Mouse (Mus musculus) activated CD4-positive, CD25-positive, alpha-beta regulatory T cell, adult 4 months (primary cell): Measurements from ENCODE around the gene Cacna1c. TPM values are rescaled to one million over a fixed set of nuclear protein-coding genes. Genes with fewer than 3 reads are reported as not detected.

Experiments
- ATAC-seq: one replicate; pipeline ENCODE4 v1.8.0; 2017
- polyA plus RNA-seq, 2 experiments: library from polyadenylated mRNA; unstranded; fragments of 100-300 nt; shearing (Covaris generic); gene quantifications; one replicate each; pipeline ENCODE4 v1.2.1; 2017

Gene Cacna1c
- polyA plus RNA-seq, result 1 to 10 TPM; 1.1 TPM

GRCm38 (mm10) chr6:119196382-119197305, at the start of gene Cacna1c:
Gene Cacna1c (minus strand): TSS chr6:119196418.
- no peak for ATAC-seq

DNA sequence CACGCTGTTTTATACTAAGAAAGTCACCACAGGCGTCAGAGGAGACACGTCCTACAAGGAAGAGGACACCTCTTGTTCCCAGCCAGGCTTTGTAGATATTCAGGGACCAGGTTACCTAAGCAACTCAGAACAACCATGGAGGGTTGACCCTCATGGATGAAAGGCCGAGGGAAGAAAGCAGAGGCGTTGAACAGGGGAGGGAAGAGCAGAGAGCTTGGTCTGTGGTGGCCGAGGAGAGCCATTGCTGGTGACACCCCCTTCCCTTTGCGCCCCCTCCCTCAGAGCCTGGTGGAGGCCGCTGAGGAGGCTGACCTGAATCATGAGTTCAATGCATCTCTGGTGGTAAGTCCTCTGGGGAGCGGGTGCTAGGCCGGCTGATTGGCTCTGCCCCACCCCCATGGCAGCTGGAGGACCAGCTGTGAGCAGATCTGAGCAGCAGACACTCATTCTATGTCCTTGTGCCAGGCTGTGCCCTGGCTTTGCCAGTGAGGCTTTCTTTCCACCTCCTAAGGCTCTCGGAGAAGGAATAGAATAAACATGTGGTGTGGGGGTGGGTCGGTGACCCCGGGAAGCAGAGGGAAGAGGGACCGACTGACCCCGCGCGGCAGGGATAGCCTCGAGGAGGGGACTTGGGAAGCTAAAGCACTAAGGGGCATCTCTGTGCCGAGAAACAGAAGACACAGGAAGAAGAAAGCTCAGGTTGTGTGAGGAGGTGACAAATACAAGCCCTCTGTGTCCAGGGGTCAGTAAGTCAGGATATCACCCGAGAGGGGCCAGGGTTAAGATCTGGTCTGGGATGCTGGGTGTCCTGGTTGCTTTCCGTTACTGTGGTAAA, 44.9 kb upstream of the Cacna1c start:
- ATAC-seq, result no peak

DNA sequence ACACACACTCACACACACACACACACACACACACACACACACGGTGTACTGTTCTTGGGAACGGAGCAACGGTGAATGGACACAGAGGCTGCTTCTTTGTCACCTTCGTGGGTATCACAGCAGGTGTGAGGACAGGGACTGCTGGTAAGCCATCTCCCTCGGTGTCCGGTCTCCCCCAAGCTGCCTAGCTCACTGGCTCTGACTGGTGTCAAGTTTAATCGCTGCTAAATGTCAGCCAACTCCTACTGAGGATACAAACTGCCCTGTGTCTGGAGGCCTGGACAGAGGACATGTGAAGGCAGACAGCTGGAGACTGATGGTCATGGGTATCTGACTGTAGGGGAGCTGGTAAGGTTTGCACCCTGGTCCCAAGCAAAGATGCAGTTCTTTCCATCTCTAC, 44.0 kb upstream of the Cacna1c start:
- no peak for ATAC-seq

GRCm38 (mm10) chr6:119239341-119240005, 43.3 kb upstream of the Cacna1c start:
- no peak for ATAC-seq

GRCm38 (mm10) chr6:119237427-119237989, 41.3 kb upstream of the Cacna1c start:
- no peak for ATAC-seq

DNA sequence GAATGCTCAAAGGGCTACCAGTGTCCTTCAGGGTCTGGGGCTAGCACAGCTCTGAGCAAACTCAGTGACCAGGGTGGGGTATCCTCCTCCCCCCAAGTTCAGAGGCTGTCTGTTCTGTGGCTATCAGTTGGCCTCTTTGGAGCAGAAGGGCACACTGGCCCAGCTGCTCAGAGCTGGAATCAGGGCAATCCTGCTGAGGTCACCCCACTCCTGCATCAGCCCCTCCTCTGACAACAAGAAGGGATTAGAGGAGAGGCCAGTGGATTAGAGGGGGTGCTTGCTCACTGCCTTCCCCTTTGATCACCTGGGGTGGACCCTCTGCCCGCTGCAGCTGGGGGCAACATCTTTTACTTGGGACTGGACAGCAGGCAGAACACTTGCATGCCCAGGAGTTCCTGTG, 40.0 kb upstream of the Cacna1c start, which contains the start of gene Cacna2d4:
Gene Cacna2d4, plus strand, starts transcription at position 286 of the 400 bp plus-strand sequence.
- no peak for ATAC-seq

DNA sequence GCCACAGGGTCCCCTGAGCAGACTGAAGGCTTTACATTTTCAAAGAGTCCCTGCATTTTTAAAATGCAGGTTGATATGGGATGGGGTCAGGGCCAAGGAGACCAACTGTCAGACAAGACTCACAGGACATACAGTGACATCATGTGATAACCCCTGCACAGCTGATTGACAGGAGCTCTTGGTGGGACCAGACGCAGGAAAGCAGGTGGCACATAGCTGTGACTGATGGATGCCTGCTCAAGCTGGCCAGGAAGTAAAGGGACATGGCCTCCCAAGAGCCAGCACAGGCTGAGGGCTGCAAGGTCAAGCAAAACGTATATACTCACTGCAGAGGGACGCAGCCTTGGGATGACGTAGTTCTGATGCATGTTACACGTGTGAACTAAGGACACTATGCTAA, 39.2 kb upstream of the Cacna1c start:
- ATAC-seq, result no peak

GRCm38 (mm10) chr6:119233066-119233465, 36.8 kb upstream of the Cacna1c start:
- no peak for ATAC-seq

GRCm38 (mm10) chr6:119228861-119229603, 32.8 kb upstream of the Cacna1c start:
- no peak for ATAC-seq

GRCm38 (mm10) chr6:119227001-119227400, 30.8 kb upstream of the Cacna1c start:
- no peak for ATAC-seq

- no peak for ATAC-seq
Observed at GRCm38 (mm10) chr6:119225731-119226130, 29.5 kb upstream of the Cacna1c start.

- no peak for ATAC-seq
Observed at GRCm38 (mm10) chr6:119225226-119225625, 29.0 kb upstream of the Cacna1c start.

GRCm38 (mm10) chr6:119224451-119225195, 28.4 kb upstream of the Cacna1c start:
- no peak for ATAC-seq

DNA sequence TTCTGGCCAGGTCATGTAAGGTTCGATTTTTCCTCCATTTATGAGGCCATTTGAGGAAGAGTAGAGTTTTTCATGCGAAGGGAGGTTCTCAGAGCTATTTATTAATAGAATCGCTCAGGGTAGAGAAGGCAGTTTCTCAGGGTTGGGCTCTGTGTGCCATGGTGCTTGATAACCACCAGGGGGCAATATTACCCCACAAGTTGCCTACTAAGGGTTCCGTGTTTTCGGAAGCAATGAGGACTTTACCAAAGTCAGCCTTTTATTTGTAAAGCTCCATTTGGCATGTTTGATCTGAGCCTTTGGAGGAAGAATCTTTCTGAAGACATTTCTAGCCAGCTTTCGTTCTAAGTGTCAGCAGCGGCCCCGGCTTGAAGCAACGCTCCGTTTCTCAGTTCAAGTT, 24.1 kb upstream of the Cacna1c start:
- peak; percentile 61 for ATAC-seq

DNA sequence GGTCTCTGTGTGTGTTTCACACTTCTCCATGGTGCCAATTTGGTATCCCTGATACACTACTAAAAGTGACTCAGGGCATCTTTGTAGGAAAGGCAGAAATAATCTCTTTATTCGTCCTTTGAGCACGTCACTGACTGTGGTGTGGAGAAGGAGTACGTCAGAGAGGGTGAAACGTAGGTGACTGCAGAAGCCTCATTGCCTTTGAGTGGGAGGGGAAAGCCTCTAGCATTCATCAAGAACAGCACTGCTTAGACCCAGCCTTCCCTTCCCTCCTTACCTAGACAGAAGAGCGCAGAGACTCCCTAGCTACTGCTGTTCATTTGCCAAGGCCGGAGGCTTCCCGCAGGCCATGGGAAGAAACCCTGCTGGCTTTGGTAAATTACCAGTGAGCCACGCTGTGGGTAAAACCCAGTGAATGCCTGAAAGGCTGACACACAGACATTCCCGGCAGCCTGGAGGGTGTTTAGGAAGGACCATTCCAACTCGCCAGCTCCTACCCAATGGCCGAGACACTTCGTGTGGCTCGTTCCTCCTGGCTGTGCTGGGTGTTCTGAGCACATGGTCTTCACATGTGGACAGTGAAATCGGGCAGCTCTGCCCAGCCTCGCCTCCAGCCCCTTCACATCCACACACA, 23.1 kb upstream of the Cacna1c start:
- ATAC-seq, result no peak

DNA sequence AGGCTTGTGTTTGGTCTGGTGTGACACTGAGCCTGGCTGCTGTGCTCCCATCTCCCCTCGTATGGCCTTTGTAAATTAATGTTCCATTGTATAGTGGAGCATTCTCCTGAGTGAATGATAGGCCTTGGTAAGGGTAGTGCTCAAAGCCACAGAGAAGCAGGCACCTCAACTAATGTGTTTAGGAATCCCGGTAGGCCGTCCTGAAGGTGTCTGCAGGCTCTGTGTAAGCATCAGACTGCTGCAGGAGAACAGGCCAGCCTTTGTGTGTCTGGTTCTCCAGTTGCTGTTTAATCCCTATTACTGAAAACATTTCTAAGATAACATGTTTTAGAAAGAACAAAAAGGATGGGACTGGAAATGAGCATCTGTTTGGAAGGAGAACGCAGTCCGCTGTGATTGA, 22.4 kb upstream of the Cacna1c start:
- no peak for ATAC-seq

GRCm38 (mm10) chr6:119217661-119218060, 21.4 kb upstream of the Cacna1c start:
- ATAC-seq, result no peak

- ATAC-seq, result no peak
Observed at GRCm38 (mm10) chr6:119215040-119215613, 18.9 kb upstream of the Cacna1c start.

GRCm38 (mm10) chr6:119214190-119214589, 18.0 kb upstream of the Cacna1c start:
- no peak for ATAC-seq

GRCm38 (mm10) chr6:119213375-119213774, 17.2 kb upstream of the Cacna1c start:
- no peak for ATAC-seq
